Mouse (Mus musculus) lung, adult 2 months (tissue): ENCODE measurements at regions not wholly inside any gene's neighbourhood (a gene's known extent, or its start where the extent isn't known, plus 50 kb on each side); places are given as distances from the start of the nearest gene placed in this dataset.

ENCODE experiments used
- CTCF ChIP-seq: fragments of 200-500 bp; IDR thresholded peaks from 2 replicates; pipeline ENCODE4 v1.5.1; 2011; ENCODE audit warnings: mild to moderate bottlenecking, low read length, control low read depth; ENCODE audit not compliant: insufficient read depth
- POLR2A ChIP-seq: fragments of 200-500 bp; IDR thresholded peaks from 2 replicates; pipeline ENCODE4 v1.6.1; 2011; ENCODE audit warnings: low read depth, mild to moderate bottlenecking, control low read depth, low read length, borderline replicate concordance; ENCODE audit errors: extremely low read depth

DNA sequence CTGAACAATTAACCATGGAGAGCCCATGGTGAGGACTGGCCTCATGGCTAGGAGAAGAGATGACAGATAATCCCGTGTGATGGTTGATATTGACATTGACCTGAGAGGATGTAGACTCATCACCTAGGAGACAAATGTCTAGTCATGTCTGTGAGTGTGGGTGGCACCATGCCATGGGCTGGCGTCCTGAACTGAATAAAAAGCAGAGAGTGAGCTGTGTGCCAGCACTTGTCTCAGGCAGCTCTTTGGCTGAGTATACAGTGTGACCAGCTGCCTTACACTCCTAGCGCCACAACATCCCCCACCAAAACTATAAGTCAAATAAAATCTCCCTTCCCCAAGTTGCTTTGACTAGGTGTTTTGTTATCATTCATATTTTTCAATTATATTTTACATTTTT, 198.4 kb upstream of the Mvb12b start:
- TF ChIP-seq CTCF = no peak
- TF ChIP-seq POLR2A = no peak
